Mouse (Mus musculus): Measurements from ENCODE around the gene Gm525.
"Not testable (repeated sequence)": the region's sequence is repeated elsewhere in the genome, so short reads cannot be mapped to it uniquely, and the experiment has no call there.

The Gm525 gene

GRCm38 (mm10) chr11:89061362-89061761 lies 12.3 kb upstream of the Gm525 start:
- no peak for DNase-seq (ENCODE audit: low read depth, low spot score)

DNA sequence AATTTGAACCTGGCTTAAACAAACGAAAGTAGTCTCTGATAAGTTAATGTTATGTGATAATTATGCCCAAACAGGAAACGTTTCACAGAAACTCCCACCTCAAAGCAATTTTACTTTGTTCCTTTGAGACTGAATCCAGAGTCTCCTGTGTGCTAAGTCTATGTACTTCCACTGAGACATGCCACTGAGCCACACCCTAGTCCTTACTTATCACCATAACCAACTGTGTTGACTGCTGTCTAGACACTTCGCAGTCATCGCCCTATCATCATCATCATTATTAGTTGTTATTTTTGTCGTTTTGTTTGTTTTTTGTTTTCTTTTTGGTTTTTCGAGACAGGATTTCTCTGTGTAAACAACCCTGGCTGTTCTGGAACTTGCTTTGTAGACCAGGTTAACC lies 9.3 kb upstream of the Gm525 start:
- no peak for DNase-seq (ENCODE audit: low read depth, low spot score)

DNA sequence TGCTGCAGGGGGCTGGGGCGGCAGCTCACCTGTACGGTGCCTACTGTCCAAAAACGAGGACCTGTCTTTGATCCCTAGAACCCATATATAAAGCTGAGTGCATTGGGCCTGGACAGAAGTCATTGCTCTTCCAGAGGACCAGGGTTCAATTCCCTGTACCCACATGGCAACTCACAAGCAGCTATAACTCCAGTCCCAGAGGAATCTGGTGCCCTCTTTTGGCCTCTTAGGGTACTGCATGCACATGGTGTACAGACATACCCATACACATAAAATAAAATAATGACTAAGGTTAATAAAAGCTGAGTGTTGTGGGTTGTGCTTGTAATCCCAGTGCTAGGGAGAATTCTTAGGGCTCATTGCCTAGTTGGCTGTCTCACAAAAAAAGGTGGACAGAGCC lies 8.3 kb upstream of the Gm525 start:
- peak; percentile 83 for DNase-seq (ENCODE audit: low read depth, low spot score)

- no peak for DNase-seq (ENCODE audit: low read depth, low spot score)
Observed at GRCm38 (mm10) chr11:89066126-89066525, 7.5 kb upstream of the Gm525 start.

GRCm38 (mm10) chr11:89066750-89067149 lies 6.9 kb upstream of the Gm525 start, which contains the start of gene Dgke:
Gene Dgke (minus strand): TSS chr11:89066850.
- no peak for DNase-seq (ENCODE audit: low read depth, low spot score)

DNA sequence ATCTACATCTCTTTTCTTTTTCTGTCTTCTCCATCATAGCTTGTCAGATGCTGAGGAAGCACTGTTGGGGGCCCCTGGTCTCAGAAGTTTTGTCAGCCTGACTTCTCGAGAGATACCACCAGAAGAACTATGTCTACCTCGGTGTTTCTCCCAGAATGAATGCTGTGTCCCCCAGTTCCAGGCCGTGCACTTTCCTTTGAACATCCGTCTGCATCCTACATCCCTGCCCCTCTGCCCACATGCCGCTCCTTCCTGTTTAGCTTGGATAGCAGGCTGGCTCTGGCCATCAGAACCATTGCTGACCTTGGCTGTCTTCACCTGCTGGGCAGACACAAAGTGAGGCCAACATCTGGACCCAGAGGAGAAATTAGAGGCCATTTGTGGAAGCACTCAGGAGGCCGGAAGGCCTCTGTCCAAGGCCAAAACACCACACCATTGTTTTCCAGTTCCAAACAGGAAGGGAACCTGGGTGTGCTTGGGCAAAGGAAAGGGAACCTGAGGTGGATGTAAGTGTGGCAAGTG lies 6.3 kb upstream of the Gm525 start:
- DNase-seq (ENCODE audit: low read depth, low spot score) = peak; percentile 86

GRCm38 (mm10) chr11:89067871-89068490 lies 5.7 kb upstream of the Gm525 start:
- peak; percentile 98 for DNase-seq (ENCODE audit: low read depth, low spot score)

- peak; percentile 66 for DNase-seq (ENCODE audit: low read depth, low spot score)
Observed at GRCm38 (mm10) chr11:89068649-89069048, 5.0 kb upstream of the Gm525 start.

DNA sequence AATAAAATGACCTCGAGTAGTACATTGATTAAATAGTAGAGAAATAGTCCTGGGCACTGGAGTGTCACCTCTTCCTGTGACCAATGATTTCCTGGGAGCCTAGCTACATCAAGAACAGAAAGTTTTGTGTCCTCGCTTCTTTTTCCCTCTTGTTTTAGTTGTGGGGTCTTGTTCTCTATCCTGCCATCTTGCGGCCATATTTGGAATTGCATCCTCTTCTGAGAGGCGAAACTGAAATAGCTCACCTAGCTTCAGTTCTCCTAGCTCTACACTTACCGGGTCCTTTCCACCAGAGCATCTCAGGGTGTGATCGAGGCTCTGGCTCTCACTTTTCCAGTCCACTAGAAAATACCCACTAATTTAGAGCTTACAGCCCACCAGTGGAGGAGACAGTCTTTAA lies 4.3 kb upstream of the Gm525 start:
- peak; percentile 90 for DNase-seq (ENCODE audit: low read depth, low spot score)

GRCm38 (mm10) chr11:89071522-89071921 lies 2.1 kb upstream of the Gm525 start:
- no peak for DNase-seq (ENCODE audit: low read depth, low spot score)

DNA sequence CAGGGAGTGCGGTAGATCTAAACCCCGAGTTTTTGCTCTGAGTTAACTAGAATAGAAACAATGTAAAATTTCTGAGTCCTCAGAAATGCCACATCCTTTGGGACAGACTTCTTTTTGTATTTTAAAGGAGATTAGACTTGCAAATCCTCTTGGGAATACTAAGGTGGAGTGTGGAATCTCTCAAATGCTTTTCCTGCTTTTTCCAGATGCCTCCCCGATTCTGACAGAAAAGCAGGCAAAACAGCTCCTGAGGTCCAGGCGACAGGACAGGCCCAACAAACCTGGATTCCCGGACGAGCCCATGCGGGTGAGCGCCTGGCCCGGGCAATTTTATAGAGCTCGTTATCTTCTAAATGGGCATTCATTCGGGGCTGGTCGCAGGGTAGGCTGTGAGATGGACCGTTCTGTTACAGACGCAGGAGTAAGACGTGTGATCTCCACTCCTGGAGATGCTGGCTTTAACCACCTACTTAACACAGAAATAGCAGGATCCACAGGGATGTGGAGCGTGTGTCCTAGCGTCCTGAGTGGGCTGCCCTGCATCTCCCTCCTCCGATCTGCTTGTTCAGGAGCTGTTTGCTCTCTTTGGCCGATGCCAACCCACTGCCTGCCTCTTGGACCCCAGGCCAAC lies 1.3 kb downstream of the Gm525 start:
- no peak for DNase-seq (ENCODE audit: low read depth, low spot score)

DNA sequence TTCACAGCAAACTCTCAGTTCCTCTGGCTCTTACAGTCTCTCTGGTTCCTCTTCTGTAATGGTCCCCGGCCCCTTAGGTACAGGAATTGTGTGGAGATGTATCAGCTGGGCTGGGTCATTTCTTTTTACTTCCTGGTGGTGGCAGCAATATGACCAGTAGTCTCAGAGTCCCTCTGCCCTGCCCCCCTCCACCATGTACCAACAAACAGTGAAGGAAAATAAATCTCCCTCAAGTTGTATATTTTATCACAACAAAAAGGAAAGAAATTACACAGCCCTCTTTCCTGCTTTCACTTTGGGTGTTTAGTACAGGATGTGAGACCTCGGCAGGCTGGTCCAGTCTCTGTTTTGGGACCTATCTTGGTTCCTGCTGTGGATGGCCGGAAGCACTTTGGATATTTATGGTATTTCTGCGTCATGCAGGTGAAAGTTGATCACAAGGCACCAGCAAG lies 2.8 kb downstream of the Gm525 start:
- DNase-seq (ENCODE audit: low read depth, low spot score) = no peak

GRCm38 (mm10) chr11:89077601-89078000 lies 4.0 kb downstream of the Gm525 start:
- DNase-seq (ENCODE audit: low read depth, low spot score) = no peak

DNA sequence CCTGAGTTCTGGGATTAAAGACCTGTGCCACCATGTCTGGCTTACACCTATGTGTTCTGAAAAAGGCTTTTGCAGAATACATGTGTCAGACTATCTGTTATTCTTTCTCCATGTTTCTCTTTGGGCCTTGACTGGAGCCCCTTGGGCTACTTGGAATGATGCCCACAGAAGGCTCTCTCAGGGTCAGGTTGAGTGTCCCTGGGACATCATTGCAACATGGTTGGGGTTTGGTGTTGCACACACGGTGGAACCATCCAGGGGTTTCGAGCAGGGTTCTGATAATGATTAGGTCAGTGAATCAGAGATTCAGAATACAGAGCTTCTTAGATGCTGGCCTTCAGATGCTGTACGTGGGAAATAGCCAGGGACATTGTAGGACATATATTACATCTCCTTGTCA lies 4.7 kb downstream of the Gm525 start:
- no peak for DNase-seq (ENCODE audit: low read depth, low spot score)

DNA sequence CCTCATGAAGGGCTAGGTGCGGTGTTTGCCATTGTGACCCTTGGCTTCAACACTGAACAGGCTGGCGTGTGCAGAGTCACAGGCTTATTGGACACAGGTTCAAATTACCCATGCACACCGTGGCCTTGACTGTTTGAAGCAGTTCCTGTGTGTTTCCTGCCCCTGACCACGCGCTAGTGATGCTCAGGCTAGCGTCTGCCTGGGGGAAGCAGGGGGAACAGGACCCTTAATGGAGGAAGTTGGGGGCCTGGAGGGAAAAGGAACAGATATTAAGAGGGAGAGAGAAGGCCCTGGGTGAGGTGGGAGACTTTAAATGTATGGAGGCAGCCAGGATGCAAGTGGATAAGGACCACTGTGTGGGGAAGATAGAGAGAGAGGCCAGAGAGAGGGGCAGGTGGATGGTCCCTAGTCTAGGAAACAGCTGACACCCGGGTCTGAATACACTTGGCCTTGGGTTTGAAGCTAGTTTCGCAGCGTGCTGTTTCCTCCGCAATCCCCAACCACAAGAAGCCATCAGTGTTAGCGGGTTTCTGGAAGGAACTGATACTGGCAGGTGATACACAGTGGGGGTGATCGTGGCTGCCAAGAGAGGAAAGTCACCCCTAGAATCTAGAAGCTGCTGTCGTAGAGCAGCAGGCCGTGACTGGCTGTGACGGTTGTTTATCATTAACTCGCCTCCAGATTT lies 5.5 kb downstream of the Gm525 start:
- DNase-seq (ENCODE audit: low read depth, low spot score) = no peak

DNA sequence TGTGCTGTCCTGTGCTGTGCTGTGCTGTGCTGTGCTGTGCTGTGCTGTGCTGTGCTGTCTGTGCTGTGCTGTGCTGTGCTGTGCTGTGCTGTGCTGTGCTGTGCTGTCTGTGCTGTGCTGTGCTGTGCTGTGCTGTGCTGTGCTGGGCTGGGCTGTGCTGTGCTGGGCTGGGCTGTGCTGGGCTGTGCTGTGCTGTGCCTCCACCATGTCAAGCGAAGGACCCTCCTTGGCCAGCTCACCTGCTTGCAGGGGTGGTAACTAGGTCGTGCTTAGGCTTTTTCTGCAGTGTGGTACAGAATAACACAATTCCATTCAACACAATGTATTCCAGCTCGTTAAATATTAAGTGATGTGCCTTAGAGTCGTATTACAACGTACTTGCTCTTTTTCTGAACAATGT lies 8.3 kb downstream of the Gm525 start:
- not testable (repeated sequence) for DNase-seq (ENCODE audit: low read depth, low spot score)

- not testable (repeated sequence) for DNase-seq (ENCODE audit: low read depth, low spot score)
Observed at GRCm38 (mm10) chr11:89082691-89083090, 9.1 kb downstream of the Gm525 start.

GRCm38 (mm10) chr11:89084601-89085000 lies 11.0 kb downstream of the Gm525 start:
- peak; percentile 80 for DNase-seq (ENCODE audit: low read depth, low spot score)

- no peak for DNase-seq (ENCODE audit: low read depth, low spot score)
Observed at GRCm38 (mm10) chr11:89086208-89086809, 12.7 kb downstream of the Gm525 start.

- DNase-seq (ENCODE audit: low read depth, low spot score) = peak; percentile 78
Observed at GRCm38 (mm10) chr11:89088754-89089153, 15.1 kb downstream of the Gm525 start.

DNA sequence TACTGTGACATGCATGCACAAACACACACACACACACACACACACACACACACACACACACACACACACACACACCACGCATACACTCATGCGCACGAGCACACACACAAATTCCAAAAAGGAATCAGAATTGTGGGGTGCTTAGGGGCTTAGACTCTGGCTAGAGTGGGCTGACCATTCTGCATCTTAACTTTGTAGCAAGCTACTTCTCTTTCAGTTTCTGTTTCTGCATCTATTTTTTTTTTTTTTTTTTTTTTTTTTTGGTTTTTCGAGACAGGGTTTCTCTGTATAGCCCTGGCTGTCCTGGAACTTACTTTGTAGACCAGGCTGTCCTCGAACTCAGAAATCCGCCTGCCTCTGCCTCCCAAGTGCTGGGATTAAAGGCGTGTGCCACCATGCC lies 16.7 kb downstream of the Gm525 start:
- DNase-seq (ENCODE audit: low read depth, low spot score) = not testable (repeated sequence)

- no peak for DNase-seq (ENCODE audit: low read depth, low spot score)
Observed at GRCm38 (mm10) chr11:89092714-89093113, 19.1 kb downstream of the Gm525 start.

Measured in ES-CJ7 (cell line).